Mouse (Mus musculus) left cerebral cortex, postnatal 4 days (tissue): ENCODE data around the gene Ppp1r11. TPM values are rescaled to one million over a fixed set of nuclear protein-coding genes. Genes with fewer than 3 reads are reported as not detected.
"Not testable (repeated sequence)": the region's sequence is repeated elsewhere in the genome, so short reads cannot be mapped to it uniquely, and the experiment has no call there.

Source experiments
- DNase-seq: peaks from one replicate; pipeline ENCODE4 v3.0.0-alpha.2; 2022
- intact Hi-C: fragments of 180-260 bp; cut with DNase I; formaldehyde crosslinking; loops from one replicate; pipeline ENCODE4 v1.15.1; 2025
- total RNA-seq, 2 experiments: library from RNA; stranded (reverse); gene quantifications; 2 replicates each; pipeline ENCODE4 v1.2.3; 2021

The Ppp1r11 gene
- total RNA-seq = 10 to 100 TPM; 81.7 to 91.9 TPM

DNA sequence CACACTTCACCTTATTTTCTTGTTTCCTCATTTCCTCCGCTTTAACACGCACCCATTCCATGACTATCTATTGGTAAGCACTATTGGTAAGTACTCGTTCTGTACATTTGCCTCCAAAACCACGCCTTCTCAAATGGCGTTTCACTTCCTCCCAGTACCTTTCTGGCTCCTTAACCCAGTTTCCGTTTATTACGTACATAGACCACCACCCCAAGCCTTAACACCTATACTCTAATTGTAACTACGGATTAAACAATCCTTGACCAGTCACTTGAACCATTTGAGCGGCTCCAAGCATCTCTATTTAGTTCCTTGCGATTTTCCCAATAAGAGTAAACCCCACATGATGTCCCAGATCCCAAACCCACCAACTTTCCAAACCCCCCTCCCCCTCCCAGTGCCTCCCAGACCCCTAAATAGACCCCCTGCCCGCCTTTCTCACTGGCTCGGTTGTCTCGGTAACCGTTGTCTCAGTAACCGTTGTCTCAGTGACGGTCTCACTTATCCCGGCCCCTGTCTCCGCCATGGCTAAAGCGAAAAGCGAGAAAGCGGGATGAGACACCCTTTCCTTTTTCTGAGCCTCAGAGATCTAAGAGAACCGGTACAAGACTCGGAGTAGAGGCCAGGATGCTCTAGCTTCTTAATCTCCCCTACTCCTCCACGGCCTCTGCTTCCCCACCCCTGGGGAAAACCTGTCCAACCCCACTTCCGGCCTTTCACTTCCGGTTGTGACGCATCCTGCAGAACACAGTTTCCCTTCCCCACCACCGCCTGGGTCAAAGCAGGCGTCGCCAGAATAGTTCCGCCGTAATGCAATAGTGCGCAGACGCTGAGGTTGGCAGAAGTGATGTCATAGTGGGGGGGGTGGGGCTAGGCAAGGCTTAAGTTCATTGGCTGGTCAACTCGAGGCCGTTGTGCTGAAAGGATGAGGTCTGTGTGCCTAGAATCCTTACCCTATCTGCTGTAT is at the start of gene Ppp1r11:
TSS of gene Ppp1r11 (minus strand) at position 761 of the 967 bp plus-strand sequence.
- intact Hi-C loops = no loop called here
- peak; percentile 98 for DNase-seq

DNA sequence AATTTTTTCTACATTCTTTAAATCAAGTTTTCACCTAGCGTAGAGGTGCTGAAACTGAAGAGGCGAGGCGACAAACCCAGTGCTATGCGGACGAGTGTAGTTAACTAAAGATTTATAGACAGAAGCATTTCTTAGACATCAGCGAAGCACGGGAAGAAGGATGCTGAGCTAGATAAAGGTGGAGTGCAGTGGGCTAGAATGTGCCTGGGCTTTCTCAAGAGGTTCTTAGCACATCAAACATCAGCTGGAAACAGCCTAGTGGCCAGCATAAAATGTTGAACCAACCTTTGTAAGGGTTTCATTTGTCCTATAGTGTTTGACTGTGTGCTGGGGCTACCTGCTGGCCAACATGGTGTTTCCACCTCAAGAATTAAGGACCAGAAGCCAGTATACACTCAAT is 49.3 kb upstream of the Ppp1r11 start, which contains the start of gene Zfp57:
TSS of gene Zfp57 (plus strand) at position 301 of the 400 bp plus-strand sequence.
- intact Hi-C loops = no loop called here
- DNase-seq = no peak

DNA sequence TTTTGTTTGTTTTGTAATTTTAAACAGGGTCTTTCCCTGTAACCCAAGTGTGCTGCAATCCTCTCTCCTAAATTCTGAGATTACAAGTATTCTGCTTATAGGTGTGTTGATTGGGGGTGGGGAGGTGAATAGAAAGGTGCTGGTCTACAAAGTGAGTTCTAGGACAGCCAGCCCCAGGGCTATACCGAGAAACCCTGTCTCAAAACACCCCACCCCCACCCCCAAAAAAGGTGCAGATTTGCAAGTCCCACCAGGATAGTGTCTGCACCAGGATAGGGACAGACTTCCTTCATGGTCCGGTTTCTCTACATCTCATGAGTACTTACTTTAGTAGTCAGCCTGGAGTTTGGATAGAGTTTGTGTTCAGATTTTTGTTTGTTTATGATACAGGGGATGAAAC is 46.9 kb upstream of the Ppp1r11 start:
- intact Hi-C loops = no loop called here
- DNase-seq = no peak

DNA sequence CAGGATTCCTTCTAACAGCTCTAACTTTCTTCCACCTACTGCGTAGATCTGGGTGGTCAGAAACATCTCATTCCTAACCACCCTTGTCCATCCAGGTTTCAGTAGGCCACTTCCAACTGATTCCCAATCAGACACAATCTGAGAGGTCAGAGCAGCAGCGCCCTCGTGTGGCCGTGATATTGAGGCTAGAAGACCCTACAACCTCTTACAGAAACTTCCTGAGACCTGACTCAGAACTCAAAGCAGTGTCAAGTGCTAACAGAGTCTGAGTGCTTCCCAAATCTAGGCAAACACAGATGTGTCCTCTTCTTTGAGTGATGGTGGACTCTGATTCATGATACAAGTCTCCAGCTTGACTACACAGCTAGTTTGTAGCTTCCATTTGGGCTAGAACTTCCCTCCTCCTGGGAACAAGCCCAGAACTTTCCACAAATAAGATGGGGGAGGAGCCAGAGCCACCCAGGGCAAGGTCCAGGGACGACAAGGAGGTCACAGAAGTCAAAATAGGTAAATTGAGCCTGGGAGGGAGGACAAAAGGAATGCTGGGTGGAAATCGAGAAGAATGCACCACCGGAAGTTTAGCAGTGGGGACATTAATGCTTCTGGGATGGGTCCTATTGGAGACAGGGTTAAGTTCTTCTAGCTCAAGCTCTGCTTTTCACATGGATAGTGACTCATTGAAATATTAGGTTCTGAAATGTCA is 45.6 kb upstream of the Ppp1r11 start:
- intact Hi-C loops = no loop called here
- DNase-seq = peak; percentile 89

DNA sequence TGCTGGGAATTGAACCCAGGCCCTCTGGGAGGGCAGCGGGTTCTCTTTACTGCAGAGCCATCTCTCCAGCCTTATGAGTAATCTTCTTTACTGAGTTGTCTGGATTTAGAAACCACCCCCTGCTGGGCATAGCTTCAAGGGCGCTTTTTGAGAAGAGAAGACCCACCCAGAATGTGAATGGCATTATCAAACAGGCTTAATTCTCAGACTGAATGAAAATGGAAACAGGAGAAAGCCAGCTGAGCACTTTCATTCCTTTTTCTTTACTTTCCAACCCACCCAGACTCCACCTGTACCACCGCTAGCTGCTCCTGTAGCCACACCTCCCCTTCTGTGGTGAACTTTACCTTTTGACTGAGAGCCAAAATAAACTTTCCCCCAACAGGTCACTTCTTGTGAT is 43.9 kb upstream of the Ppp1r11 start:
- intact Hi-C loops = no loop called here
- no peak for DNase-seq

DNA sequence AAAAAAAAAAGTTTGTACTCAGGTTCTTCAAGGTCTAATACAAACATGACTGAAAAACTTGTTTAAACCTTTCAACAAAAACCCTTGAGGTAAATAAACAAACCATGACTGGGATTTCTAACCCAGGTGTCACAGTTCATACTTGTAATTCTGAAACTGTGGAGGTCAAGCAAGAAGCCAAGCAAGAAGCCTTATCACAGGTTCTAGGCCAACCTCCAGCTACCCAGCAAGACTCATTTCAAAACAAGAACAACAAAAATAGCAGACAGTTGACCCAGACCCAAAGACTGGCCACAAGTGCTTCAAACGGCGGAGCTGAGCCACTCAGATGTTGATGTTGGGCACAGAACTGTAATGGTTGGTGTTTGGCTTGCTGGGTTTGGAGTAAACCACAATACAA is 43.0 kb upstream of the Ppp1r11 start:
- DNase-seq = no peak
- intact Hi-C loops = no loop called here

DNA sequence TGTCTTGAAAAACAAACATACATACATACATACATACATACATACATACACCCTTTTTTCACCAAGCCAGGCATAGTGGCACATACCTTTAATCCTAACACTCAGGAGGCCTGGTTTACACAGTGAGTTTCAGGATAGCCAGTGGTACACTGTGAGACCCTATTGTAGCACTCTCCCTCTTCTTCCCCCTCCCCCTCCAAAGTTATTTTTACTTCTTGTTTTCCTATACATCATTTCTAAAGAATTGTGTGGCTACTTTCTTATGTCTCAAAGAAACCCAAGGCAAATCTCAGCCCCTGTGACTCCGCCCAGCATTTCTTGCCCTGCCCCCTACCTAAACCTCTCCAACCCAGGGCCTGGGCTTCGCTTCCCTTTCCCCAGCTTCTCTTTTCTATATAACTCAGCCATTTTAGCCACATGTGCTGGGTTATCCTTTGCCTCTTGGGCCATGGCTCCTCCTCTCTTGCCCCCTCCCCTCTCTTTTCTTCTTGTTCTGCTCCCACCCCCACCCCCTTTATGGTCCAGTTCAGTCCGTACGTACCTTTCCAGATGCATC is 42.3 kb upstream of the Ppp1r11 start:
- DNase-seq = no peak
- intact Hi-C loops = no loop called here

DNA sequence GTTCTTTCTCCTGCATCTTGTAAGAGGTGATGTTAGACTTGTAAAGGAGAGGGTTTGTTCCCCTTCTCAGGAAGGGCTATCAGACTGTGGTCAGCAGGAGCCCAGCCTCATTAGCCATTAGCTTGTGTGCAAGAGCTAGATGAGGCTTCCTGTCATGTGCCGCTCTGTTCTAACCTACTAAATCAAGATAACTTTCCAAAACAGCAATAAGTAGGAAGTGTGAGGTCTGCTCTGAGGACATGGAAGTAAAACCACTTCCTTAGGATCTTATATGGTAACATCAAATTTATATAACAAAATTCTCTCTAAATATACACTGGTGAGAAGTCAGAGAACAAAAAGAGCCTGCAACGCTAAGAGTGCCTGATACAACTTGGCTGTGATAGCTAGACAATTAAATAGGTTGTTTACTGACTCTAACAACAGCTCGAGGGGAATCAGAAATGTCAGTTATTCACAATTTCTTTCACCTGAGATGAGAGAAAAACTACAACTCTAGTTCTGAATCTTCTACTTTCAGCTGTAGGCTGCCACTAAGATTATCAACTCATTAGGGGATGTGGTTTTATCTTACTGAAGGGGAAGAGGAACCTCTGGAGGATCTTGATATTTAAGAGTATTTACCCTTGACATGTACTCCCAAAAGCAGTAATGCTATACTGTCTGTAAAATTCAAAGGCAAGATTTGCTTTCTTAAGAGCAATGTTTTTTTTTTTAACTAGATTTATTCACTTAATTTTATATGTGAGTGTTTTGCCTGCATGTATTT is 41.0 kb upstream of the Ppp1r11 start:
- intact Hi-C loops = no loop called here
- no peak for DNase-seq

DNA sequence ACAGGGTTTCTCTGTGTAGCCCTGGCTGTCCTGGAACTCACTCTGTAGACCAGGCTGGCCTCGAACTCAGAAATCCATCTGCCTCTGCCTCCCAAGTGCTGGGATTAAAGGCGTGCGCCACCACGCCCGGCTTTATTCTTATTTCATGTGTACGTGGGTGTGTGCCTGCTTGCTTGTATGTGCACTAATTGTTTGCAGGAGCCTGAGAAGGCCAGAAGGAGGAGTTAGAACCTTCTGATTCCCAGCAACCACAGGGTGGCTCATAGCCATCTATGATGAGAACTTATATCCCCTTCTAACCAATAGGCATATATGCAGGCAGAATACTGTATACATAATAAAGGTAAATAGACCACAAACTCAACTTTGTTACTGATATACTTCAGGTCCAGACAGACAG is 39.1 kb upstream of the Ppp1r11 start:
- intact Hi-C loops = not testable (repeated sequence)

DNA sequence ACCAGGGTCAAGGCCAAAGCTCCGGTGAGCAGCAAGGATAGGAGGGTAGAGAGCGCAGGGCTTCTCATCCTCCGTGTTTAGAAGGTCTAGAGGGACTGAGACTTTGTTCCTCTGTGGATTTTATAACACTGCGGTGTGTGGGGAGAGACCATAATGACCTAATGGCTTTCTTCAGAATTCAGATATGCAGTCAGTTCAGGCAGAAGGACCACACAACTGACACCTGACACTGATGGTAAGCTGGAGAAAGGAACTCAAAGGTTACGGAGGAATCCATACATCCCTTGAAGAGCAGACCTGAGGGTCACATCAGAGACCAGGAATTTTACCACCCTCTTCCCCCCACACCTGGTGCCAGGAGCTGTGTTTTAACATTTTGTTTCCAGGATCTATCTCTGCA is 37.9 kb upstream of the Ppp1r11 start, which contains the start of gene H2-M5:
TSS of gene H2-M5 (minus strand) at position 101 of the 400 bp plus-strand sequence.
- no peak for DNase-seq
- intact Hi-C loops = no loop called here

More for the DNA sequence above, 39.1 kb upstream of the Ppp1r11 start:
- not testable (repeated sequence) for DNase-seq

DNA sequence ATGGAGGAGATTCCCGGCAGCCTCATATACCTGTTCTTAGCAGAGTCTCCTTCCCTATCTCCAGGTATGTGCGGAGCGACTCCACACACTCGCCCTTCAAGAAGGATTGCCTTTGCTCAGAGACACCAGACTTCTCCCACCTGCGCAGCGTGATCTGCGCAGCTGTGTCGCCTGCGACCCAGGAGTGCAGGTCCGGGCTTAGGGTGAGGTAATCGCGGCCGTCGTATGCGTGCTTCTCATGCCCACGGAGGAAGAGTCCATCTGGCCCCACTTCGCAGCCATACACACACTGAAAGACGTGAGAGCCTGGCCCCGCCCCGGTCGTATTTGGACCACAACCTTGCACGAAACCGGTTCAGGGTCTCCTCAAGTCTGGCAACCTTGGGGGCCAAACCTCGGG is 36.9 kb upstream of the Ppp1r11 start:
- intact Hi-C loops = no loop called here
- DNase-seq = no peak

DNA sequence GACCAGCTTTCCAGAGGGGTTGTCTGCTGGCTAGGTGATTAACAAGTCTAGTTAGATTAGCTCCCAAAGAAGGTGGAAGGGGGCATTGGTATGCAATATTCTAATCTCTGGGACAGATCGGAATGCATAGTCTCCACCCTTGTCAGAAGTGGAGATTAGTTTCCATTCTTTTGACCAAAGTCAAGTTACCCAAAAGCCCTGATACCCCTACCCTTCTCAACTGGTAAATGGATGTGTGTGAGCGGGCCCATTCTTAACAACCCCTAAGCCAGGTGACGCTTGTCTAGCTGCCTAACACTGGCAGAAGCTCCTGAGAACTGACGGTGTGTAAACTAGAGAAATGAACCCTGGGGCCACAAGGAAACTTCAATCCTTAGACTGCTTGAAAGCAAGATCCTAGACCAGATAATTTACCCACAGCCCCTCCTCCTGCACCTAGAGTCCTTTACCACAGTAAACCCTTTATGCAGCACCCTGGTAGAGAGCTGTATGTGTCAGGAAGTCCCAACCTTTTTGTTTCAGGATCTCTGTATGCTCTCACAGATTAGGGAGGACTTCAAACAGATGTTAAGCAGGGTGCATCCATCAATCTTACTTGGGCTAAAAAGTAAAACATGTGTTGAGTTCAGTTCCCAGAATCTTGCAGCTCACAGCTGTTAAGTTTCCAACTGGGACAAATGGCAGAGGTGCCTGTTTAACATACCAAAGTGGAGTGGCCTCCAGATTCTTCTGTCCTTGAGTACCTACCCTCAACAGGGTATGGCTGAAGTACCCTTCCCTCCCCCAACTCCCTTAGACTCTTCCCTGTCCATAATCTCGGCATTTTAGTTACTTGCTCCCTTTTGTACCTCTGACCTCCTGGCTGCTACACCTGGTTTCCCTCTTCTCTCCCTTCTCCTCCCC is 31.0 kb upstream of the Ppp1r11 start:
- intact Hi-C loops = no loop called here
- DNase-seq = no peak

DNA sequence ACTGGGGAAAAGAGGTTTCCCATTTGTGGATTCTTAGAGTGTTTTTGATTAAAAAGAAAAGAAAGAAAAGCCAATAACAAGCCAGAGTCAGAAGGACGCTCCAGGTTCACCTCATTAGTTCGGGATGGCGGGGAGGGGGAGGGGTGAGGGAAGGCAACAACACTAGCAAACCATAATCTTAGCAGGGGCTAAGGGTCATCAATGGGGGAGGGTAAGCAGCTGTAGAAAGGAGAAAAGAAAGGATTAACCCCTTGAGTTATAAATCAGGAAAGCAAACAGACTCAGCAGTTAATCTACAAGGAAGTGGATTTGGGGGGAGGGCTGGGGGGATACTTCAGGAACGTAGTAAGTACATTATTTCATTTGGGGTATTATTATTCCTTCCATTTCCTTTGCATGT is 30.3 kb upstream of the Ppp1r11 start:
- intact Hi-C loops = no loop called here

DNA sequence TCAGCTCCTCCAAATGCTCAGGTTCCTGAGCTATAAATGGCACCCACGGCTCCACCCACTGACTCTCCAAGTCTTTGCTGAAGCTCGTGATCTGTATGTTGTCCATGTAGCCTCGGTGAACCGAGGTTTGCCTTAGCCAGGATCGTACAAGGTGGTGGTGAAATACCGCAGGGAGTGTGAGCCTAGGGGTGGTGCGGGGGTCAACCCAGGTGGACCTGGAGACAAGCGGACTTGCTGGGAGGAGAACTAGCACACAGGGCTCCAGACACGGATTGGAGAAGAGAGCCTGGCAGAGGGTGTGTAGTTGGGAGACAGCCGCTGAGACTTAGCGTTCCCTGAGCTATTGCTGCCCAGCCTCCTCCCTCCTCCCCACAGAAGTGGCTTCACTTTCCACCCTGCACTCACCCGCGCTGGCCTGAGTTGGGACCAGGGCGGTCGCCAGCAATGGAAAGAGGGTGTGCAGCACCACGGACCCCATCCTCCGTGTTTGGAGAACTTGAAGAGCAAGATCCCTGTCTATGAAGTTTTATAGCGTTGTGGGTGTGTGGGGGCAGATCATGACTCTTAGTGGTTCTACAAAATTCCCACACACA is 29.8 kb upstream of the Ppp1r11 start, which contains the start of gene 2410137M14Rik:
TSS of gene 2410137M14Rik (minus strand) at position 17 of the 593 bp plus-strand sequence.
- DNase-seq = no peak

More for the DNA sequence above, 30.3 kb upstream of the Ppp1r11 start:
- DNase-seq = no peak

DNA sequence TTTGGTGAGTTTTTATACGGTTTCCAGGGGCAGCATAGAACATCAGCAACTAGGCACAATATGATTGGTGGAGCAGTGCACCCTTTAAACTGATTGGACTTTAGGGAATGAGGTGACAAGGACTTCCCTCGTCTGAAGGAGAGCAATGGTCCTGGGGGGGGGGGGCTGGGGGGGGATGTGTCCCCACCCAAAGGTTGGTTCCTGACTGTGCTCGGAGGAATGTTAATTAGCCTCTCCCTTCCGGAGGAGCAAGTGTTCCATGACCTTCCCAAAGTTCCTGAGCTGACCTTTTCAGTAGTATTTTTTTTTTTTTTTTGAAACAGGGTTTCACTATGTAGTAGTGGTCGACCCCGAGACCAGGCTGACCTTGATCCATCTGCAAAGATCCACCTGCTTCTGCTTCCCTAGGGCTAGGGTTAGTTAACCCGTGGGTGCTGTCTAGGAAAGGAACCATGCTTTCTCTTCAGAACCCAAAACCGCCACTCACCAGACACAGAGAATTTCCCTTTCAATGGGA is 21.8 kb upstream of the Ppp1r11 start:
- intact Hi-C loops = no loop called here
- DNase-seq = no peak

More for the DNA sequence above, 29.8 kb upstream of the Ppp1r11 start, which contains the start of gene 2410137M14Rik:
- intact Hi-C loops = no loop called here

DNA sequence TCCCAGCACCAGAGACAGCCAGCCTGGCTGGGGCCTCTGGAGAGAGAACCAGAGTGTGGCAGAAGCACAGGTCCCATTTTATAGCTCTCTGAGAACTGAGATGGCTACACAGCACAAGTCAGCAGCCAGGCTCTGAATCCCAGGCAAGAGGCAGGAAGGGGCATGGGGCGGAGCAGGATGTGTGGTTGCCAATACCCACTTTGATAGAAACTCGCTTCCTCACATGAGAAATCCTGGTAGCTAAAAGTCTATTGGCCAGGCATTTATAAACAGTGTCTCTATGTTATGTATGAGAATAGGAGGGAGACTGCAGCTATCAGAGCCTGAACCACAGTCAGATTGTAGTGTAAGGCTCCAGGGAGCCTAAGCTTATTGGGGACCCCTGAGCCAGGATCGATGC is 21.2 kb upstream of the Ppp1r11 start:
- intact Hi-C loops = no loop called here
- no peak for DNase-seq

DNA sequence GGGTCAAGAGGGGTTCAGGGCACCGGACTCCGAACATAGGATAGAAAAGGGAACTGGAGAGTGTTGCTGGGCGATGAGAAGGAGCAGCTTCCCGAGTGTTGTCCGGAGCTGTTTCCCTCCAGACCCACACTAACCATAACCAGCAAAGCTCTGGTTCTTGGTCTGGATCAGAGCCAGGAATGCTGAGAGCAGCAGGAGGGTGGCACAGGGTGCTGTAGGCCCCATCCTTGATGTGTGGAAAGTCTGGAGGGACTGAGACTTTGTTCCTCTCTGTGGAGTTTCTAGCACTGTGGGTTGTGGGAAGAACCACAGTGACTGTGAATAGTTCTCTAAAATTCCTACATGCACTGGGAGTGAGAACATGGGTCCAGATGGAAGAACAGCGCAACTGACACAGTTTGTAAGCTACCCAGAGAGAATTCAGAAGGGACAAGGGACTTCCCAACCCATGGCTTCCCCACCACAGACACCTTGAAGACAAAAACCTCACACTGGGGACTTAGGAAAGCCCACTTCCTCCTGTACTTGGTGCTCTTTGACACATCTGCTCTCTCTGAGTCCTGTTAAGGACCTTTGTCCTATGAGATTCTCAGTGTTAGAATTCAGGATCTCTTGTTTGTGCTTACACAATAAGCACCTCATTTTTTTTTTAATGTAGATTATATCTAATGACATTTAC is 19.8 kb upstream of the Ppp1r11 start:
- intact Hi-C loops = no loop called here
- DNase-seq = no peak

DNA sequence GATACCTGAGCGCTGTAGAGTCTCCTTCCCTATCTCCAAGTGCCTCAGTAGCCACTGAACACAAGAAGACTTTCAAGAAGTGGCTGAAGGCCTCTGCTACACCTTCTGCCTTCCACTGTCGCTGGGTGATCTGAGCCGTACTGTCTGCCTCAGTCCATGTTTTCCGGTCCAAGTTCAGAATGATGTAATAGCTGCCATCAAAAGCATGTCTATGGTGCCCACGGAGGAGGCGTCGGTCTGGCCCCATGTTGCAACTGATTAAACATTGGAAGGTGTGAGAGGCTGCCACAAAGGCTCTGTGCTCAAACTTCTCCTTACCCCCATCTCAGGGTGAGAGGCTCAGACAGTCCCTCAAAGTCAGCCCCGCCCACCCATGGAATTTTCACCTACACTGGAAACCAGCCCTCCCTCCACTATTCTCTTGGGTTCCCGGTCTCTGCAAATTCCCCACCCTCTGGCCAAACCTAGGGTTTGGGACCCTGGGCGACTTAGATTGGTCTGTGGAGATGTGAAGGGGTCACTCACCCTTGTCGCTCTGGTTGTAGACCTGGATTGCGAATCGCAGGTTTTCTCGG is 18.9 kb upstream of the Ppp1r11 start:
- DNase-seq = no peak
- intact Hi-C loops = no loop called here
